Mouse (Mus musculus) forebrain, embryonic 15.5 days (tissue): Measurements from ENCODE around the gene Cyp4a10. TPM values are rescaled to one million over a fixed set of nuclear protein-coding genes. Genes with fewer than 3 reads are reported as not detected.
"Not testable (repeated sequence)": the region's sequence is repeated elsewhere in the genome, so short reads cannot be mapped to it uniquely, and the experiment has no call there.

Experiments
- ATAC-seq: fragments of 200-750 bp; cut with Nextera tagmentation; replicated peaks from 2 replicates; pipeline ENCODE4 v1.8.0; 2017; ENCODE audit warnings: mild to moderate bottlenecking, moderate TSS enrichment, moderate library complexity
- H3K27ac ChIP-seq: fragments of 300-500 bp; sonication (generic); replicated peaks from 2 replicates; pipeline ENCODE4 v1.5.1; 2015; ENCODE audit warnings: mild to moderate bottlenecking, inconsistent platforms
- H3K27me3 ChIP-seq: fragments of 300-500 bp; sonication (generic); 2 replicates; pipeline ENCODE4 v1.6.1; 2015; ENCODE audit warnings: inconsistent platforms
- H3K36me3 ChIP-seq: fragments of 300-500 bp; sonication (generic); 2 replicates; pipeline ENCODE4 v1.6.1; 2015; ENCODE audit warnings: mild to moderate bottlenecking, inconsistent platforms
- H3K4me1 ChIP-seq: fragments of 300-500 bp; sonication (generic); 2 replicates; pipeline ENCODE4 v1.6.1; 2015; ENCODE audit warnings: inconsistent platforms
- H3K4me2 ChIP-seq: fragments of 300-500 bp; sonication (generic); replicated peaks from 2 replicates; pipeline ENCODE4 v1.6.1; 2015; ENCODE audit warnings: mild to moderate bottlenecking, inconsistent platforms
- H3K4me3 ChIP-seq: fragments of 300-500 bp; sonication (generic); 2 replicates; pipeline ENCODE4 v1.5.1; 2015; ENCODE audit warnings: mild to moderate bottlenecking, inconsistent platforms
- H3K9ac ChIP-seq: fragments of 300-500 bp; sonication (generic); replicated peaks from 2 replicates; pipeline ENCODE4 v1.6.1; 2015; ENCODE audit warnings: mild to moderate bottlenecking, inconsistent platforms
- H3K9me3 ChIP-seq: fragments of 300-500 bp; sonication (generic); 2 replicates; pipeline ENCODE4 v1.6.1; 2016; ENCODE audit warnings: inconsistent platforms
- WGBS: fragments of 180-500 bp; shearing (Covaris S2); methylation state at CpG from one replicate; pipeline ENCODE4 v1.1.7; 2015; ENCODE audit warnings: mixed read lengths; 5-methylcytosine and 5-hydroxymethylcytosine counted together
- polyA plus RNA-seq: library from polyadenylated mRNA; unstranded; fragments of >200 nt; fragmentation: Nextera tagmentation; extraction: Ambion mirVana; gene quantifications from 2 replicates; pipeline ENCODE4 v1.2.1, GENCODE M21; 2015

Gene Cyp4a10
- not detected in 2 replicates for polyA plus RNA-seq

- H3K9ac ChIP-seq, H3K9me3 ChIP-seq, H3K27me3 ChIP-seq, H3K4me1 ChIP-seq, H3K27ac ChIP-seq, ATAC-seq, H3K4me3 ChIP-seq, H3K36me3 ChIP-seq, H3K4me2 ChIP-seq: not testable (repeated sequence)
- 90% methylated on average over 5 of the region's 5 CpGs for WGBS
Observed at GRCm38 (mm10) chr4:115518000-115518399, at the start of gene Cyp4a10. Cyp4a10 (plus strand) TSS chr4:115518264.

DNA sequence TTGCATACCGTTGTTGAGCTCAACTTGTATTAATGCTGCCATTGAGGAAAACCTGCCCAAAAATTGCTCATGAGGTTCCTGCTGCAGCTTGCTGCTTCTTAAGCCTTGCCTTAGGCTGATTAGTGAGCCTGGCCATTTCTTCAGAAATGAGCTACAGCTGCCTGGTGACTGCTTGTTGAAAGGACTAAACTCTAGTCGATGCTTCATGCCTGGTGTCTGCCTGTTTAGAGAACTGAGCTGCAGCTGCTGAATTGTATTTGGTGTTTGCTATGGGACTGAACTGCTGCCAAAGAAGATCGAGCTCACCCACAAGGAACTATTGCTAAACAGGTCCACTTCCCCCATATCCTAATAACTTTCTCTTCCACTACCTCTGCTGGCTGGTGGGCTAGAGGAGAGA lies 44.5 kb upstream of the Cyp4a10 start:
- not testable (repeated sequence) for H3K4me1 ChIP-seq, H3K9ac ChIP-seq, H3K27me3 ChIP-seq, H3K4me3 ChIP-seq, H3K27ac ChIP-seq, H3K4me2 ChIP-seq, H3K36me3 ChIP-seq, H3K9me3 ChIP-seq, ATAC-seq
- WGBS = 81% methylated on average over 3 of the region's 3 CpGs

- H3K27ac ChIP-seq, H3K36me3 ChIP-seq, H3K4me1 ChIP-seq, H3K4me2 ChIP-seq, H3K9ac ChIP-seq, H3K27me3 ChIP-seq, ATAC-seq, H3K9me3 ChIP-seq, H3K4me3 ChIP-seq: not testable (repeated sequence)
Observed at GRCm38 (mm10) chr4:115476051-115476450, 42.0 kb upstream of the Cyp4a10 start.

DNA sequence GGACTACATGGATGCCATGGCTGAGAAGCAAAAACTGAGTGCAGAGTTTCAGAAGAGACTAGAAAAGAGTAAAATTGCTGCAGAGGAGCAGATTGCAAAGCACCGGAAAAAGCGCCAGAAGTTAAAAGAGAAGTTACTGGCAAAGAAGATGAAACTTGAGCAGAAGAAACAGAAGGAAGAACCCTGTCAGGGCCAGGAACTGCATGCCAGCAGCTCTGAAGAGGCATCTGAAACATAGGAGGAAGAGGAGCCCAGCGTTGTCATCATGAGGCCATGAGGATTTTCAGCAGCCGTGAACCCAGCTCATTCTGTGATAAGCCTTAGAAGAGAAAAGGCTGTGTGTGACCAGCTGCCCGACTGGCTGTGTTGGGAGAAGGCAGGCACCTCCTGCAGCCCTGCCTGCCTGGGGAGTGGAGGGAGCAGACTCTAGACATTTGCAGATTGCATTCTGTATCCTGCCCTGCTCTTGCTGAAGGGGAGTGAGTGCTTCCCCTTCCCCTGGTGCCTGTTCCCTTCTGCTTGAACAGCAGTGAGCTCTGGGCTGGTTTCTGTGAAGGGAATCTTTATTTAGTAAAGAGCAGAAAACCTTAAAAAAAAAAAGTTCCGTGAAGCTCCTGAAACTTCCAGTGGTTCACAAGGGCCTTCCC lies 36.9 kb upstream of the Cyp4a10 start:
- no peak overlapping the region for H3K27ac ChIP-seq
- no peak overlapping the region for H3K9ac ChIP-seq
- H3K9me3 ChIP-seq = no peaks in the 10 kb centered on the region
- no peak for ATAC-seq
- no peak overlapping the region for H3K4me2 ChIP-seq
- no peak overlapping the region for H3K4me3 ChIP-seq
- no peaks in the 10 kb centered on the region for H3K4me1 ChIP-seq
- WGBS = 71% methylated on average over 6 of the region's 6 CpGs
- no peaks in the 10 kb centered on the region for H3K27me3 ChIP-seq
- H3K36me3 ChIP-seq = no peaks in the 10 kb centered on the region

DNA sequence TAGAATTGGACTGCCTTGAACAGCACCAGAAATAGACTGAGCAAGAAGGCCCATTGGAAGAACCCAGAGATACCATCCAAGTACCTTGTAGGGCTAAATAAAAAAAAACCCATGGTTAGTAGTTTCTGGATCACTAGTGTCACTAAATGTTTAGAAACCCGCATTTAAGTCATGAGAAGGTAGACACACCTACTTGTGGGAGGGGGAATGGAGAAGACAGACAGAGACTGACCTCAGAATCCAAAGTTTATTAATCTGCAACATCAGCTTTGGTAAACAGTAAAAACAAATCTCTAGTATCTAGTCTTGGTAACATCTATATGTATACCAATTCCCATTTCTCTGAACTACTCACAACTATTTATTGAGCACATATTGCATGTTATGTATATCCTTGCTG lies 22.1 kb upstream of the Cyp4a10 start, which contains the start of gene Cyp4a14:
Gene Cyp4a14 (minus strand): TSS at position 142 of the 400 bp plus-strand sequence.
- no peaks in the 10 kb centered on the region for H3K9me3 ChIP-seq
- 88% methylated on average over 1 of the region's 1 CpGs for WGBS
- H3K4me3 ChIP-seq = no peak within 1 kb of the TSS
- H3K4me2 ChIP-seq = no peak within 1 kb of the TSS
- no peaks in the 10 kb centered on the region for H3K27me3 ChIP-seq
- no peak within 1 kb of the TSS for H3K27ac ChIP-seq
- H3K4me1 ChIP-seq = no peaks in the 10 kb centered on the region
- no peaks in the 10 kb centered on the region for H3K36me3 ChIP-seq
- no peak within 1 kb of the TSS for H3K9ac ChIP-seq
- ATAC-seq = no peak

GRCm38 (mm10) chr4:115497466-115497865 lies 20.6 kb upstream of the Cyp4a10 start:
- 86% methylated on average over 3 of the region's 3 CpGs for WGBS
- Histone ChIP-seq H3K4me1 (no peaks in the 10 kb centered on the region), H3K9ac (no peak overlapping the region), H3K27ac (no peak overlapping the region), H3K36me3 (no peaks in the 10 kb centered on the region), H3K4me2 (no peak overlapping the region), H3K9me3 (no peaks in the 10 kb centered on the region), H3K4me3 (no peak overlapping the region), H3K27me3 (no peaks in the 10 kb centered on the region)
- no peak for ATAC-seq

DNA sequence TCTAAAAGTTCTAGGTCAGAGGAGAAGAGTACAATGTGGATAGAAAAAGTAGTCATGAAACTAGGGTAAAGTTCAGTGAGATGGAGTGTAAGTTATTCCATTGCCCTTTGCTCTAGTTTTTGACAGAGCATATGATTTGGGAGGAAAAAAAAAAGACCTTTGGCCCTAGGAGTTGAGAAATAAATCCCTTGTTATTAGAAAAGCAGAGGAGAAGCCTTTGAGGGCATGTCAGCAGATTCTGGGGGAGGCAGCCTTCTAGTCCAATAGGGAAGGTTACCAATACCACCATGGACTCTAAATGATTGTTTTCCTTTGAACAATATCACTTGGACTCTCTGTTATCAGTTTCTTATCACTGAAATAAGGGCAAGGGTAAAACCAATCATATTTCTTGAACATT lies 4.1 kb upstream of the Cyp4a10 start:
- H3K27me3 ChIP-seq, H3K27ac ChIP-seq, H3K36me3 ChIP-seq, H3K4me3 ChIP-seq, H3K4me1 ChIP-seq, H3K9ac ChIP-seq, ATAC-seq, H3K4me2 ChIP-seq, H3K9me3 ChIP-seq: not testable (repeated sequence)

DNA sequence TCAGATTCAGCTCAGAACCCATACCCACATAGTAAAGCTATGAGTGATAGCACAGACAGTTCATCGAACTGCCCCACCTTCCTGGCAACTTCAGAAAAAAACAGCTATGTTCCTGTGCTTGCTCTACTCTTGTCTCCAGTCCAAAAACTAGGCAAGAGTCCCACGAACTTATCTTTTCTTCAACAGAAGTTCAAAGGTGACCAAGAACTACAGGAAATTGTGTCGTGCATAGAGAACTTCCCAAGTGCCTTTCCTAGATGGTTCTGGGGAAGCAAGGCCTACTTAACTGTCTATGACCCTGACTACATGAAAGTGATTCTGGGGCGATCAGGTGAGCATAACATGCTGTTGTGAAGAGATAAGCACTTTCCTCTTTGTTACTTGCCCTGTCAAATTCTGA lies 1.4 kb downstream of the Cyp4a10 start:
- Histone ChIP-seq H3K4me1 (no peaks in the 10 kb centered on the region), H3K4me3 (no peak overlapping the region), H3K9ac (no peak overlapping the region), H3K4me2 (no peak overlapping the region), H3K36me3 (no peaks in the 10 kb centered on the region), H3K27me3 (no peaks in the 10 kb centered on the region), H3K27ac (no peak overlapping the region), H3K9me3 (no peaks in the 10 kb centered on the region)
- ATAC-seq = no peak
- WGBS = 81% methylated on average over 4 of the region's 4 CpGs

- no peaks in the 10 kb centered on the region for H3K4me1 ChIP-seq
- H3K9me3 ChIP-seq = no peaks in the 10 kb centered on the region
- H3K9ac ChIP-seq = no peak overlapping the region
- no peak overlapping the region for H3K4me2 ChIP-seq
- H3K4me3 ChIP-seq = no peak overlapping the region
- 100% methylated on average over 2 of the region's 2 CpGs for WGBS
- H3K27ac ChIP-seq = no peak overlapping the region
- ATAC-seq = no peak
- no peaks in the 10 kb centered on the region for H3K27me3 ChIP-seq
- H3K36me3 ChIP-seq = no peaks in the 10 kb centered on the region
Observed at GRCm38 (mm10) chr4:115521766-115522165, 3.7 kb downstream of the Cyp4a10 start.

GRCm38 (mm10) chr4:115545101-115545500 lies 27.0 kb downstream of the Cyp4a10 start:
- no peak overlapping the region for H3K9ac ChIP-seq

DNA sequence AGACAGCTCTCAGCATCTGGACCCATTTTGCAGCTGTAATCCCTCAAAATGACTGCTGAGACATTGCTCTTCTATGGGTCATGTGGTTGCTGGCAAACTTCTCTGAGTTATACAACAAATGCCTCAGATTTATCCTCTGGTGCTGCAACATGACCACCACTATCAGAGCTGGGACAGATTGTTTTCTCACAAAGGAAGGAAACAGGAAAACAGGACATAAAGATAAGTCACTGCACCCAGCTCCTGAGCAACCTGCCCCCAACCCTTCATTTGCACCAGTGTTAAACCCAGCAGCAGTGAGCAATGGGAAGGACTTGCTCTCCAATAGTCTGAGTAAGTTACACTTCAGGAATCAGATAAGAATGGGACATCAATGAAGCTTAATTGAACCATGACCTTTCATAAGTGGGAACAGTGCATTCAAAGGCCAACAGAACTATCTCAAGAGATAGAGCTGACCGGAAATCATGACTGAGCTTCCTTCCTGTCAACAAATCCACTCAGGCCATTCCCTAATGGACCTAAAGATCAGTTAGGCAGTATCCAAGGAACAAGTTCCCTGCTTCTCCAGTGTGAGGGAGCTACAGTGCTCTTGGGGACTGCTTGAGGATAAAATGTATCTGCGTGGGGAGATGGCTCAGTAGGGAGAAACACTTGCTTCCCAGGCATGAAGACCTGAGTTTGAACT lies 28.2 kb downstream of the Cyp4a10 start:
- ATAC-seq = no peak
- WGBS = 91% methylated on average over 2 of the region's 2 CpGs
- Histone ChIP-seq H3K4me3 (no peak overlapping the region), H3K9me3 (no peaks in the 10 kb centered on the region), H3K27me3 (no peaks in the 10 kb centered on the region), H3K9ac (no peak overlapping the region), H3K4me2 (no peak overlapping the region), H3K36me3 (no peaks in the 10 kb centered on the region), H3K27ac (no peak overlapping the region), H3K4me1 (no peaks in the 10 kb centered on the region)

More at GRCm38 (mm10) chr4:115545101-115545500, 27.0 kb downstream of the Cyp4a10 start:
- 33% methylated on average over 1 of the region's 1 CpGs for WGBS
- Histone ChIP-seq H3K9me3 (no peaks in the 10 kb centered on the region), H3K4me3 (no peak overlapping the region), H3K4me2 (no peak overlapping the region), H3K36me3 (no peaks in the 10 kb centered on the region), H3K27me3 (no peaks in the 10 kb centered on the region), H3K4me1 (no peaks in the 10 kb centered on the region), H3K27ac (no peak overlapping the region)
- ATAC-seq = no peak

DNA sequence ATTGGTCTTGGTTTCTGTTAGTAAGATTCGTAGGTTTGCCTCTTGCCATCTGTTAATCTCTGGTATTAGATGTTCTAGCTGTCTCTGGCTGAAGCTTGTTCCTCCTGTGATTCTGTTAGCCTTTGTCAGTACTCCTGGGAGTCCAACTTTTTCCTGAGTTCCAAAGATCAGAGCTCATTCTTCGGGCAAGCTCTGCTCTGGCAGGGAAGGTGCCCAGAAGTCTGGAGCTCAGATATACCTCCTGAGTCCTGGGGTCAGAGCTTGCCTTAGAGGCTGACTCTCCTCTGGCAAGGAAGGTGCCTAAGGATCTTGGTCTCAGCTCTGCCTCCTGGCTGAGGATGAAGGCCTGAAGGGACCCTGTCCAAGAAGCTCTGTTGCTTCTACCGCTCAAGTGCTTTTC lies 34.7 kb downstream of the Cyp4a10 start:
- H3K36me3 ChIP-seq = no peaks in the 10 kb centered on the region
- no peak overlapping the region for H3K9ac ChIP-seq
- H3K4me2 ChIP-seq = no peak overlapping the region
- H3K27me3 ChIP-seq = no peaks in the 10 kb centered on the region
- no peaks in the 10 kb centered on the region for H3K4me1 ChIP-seq
- H3K4me3 ChIP-seq = no peak overlapping the region
- H3K9me3 ChIP-seq = no peaks in the 10 kb centered on the region
- no peak for ATAC-seq
- WGBS = 90% methylated on average over 3 of the region's 3 CpGs
- H3K27ac ChIP-seq = no peak overlapping the region

DNA sequence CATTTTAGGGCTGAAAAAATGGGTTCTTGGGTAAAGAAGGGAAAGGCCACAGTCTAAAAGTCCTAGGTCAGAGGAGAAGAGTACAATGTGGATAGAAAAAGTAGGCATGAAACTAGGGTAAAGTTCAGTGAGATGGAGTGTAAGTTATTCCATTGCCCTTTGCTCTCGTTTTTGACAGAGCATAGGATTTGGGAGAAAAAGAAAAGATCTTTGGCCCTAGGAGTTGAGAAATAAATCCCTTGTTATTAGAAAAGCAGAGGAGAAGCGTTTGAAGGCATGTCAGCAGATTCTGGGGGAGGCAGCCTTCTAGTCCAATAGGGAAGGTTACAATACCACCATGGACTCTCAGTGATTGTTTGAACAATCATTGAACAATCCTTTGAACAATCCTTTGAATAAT lies 37.4 kb downstream of the Cyp4a10 start:
- H3K4me1 ChIP-seq = no peaks in the 10 kb centered on the region
- H3K9me3 ChIP-seq = no peaks in the 10 kb centered on the region
- no peak overlapping the region for H3K27ac ChIP-seq
- no peaks in the 10 kb centered on the region for H3K27me3 ChIP-seq
- H3K4me2 ChIP-seq = no peak overlapping the region
- ATAC-seq = no peak
- no peak overlapping the region for H3K9ac ChIP-seq
- no peak overlapping the region for H3K4me3 ChIP-seq
- WGBS = 69% methylated on average over 2 of the region's 2 CpGs
- H3K36me3 ChIP-seq = no peaks in the 10 kb centered on the region
